Mouse (Mus musculus) gastrocnemius, adult 8-10 months (tissue): Measurements from ENCODE around the gene Spag8. TPM values are rescaled to one million over a fixed set of nuclear protein-coding genes. Genes with fewer than 3 reads are reported as not detected.

ENCODE experiments used
- DNase-seq, 2 experiments: peaks; one replicate each; pipeline ENCODE4 v3.0.0; 2022; ENCODE audit warnings: low spot score in 2 of 2
- total RNA-seq, 4 experiments: library from RNA; stranded (reverse); gene quantifications; 2 replicates each; pipeline ENCODE4 v1.2.4; 2022

Gene Spag8
- not detected for total RNA-seq

DNA sequence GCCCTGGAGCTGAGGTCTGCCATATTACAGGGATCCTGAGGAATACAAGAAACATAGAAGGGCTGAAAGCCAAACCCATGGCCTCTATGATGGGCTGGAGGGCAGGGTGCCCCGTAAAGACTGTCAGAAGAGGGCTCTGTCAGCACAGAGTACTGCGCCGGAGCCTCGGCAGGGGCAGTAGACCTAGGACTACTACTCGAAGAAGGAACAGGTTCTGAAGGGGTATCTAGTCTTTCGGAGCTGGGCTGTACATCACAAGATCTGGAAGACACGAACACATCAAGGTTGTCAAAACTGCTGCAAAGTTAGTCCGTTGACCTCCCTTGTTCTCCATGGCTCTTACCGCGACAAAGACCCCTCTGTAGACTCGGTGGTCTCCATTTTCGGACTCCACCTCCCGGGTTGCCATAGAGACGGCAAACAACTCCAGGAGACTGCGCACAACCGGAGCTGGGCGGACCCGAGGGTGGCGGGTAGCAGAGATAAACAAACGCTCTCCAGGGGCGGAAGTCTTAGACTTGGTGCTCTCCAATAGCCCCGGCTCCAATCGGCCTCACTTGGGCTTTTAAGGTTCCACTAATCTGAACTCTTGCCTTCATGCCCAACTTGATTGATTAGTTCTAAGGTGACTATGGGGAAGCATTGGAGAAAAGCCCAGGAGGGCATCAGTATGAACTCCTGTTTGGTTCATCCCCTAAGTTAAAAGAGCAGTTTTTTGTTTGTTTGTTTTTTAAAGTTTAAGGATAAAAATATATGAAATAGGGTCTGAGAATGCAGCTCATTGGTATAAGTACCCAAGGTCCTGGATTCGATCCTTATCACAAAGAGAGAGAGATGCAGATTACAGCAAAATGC is at the start of gene Spag8:
Gene Spag8, minus strand, starts transcription at position 434 of the 855 bp plus-strand sequence.
- DNase-seq = no peak

DNA sequence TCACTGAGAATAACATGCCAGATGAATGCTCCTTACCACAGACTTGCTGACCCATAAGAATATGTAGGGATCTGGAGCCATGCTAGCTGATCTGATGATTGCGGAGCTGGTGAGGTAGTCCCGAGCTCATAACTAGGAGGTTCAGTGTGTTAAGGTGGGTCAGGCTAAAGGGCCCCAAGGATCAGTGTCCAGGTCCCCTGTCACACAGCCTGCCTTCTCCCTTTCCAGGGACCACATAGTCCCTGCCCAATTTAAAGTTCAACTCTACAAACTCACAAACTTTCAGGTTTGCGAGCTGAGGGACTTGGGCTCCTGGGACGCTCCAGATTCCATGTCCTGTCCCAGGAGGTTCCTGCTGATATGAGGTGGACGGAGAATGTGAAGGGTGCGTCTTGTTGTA is 47.3 kb upstream of the Spag8 start, which contains the start of gene Olfr70:
Gene Olfr70, minus strand, starts transcription at position 101 of the 400 bp plus-strand sequence.
- no peak for DNase-seq

DNA sequence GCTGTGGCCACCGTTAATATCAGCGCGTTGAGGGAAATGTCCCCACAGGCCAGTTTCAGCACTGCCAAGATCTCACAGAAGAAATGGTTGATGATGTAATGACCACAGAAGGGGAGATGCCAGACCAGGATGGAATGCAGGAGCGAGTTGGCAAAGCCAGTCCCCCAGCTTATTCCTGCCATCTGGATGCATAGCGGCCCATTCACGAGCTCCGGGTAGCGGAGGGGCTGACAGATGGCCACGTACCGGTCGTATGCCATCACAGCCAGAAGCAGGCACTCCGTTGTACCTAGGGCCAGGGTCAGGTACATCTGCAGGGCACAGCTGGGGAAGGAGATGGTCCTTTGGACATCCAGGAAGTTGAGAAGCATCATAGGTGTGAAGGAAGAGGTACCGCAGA is 43.2 kb upstream of the Spag8 start:
- DNase-seq = no peak

GRCm38 (mm10) chr4:43695249-43695671 is 41.9 kb upstream of the Spag8 start:
- DNase-seq = peak; percentile 36 to 66

DNA sequence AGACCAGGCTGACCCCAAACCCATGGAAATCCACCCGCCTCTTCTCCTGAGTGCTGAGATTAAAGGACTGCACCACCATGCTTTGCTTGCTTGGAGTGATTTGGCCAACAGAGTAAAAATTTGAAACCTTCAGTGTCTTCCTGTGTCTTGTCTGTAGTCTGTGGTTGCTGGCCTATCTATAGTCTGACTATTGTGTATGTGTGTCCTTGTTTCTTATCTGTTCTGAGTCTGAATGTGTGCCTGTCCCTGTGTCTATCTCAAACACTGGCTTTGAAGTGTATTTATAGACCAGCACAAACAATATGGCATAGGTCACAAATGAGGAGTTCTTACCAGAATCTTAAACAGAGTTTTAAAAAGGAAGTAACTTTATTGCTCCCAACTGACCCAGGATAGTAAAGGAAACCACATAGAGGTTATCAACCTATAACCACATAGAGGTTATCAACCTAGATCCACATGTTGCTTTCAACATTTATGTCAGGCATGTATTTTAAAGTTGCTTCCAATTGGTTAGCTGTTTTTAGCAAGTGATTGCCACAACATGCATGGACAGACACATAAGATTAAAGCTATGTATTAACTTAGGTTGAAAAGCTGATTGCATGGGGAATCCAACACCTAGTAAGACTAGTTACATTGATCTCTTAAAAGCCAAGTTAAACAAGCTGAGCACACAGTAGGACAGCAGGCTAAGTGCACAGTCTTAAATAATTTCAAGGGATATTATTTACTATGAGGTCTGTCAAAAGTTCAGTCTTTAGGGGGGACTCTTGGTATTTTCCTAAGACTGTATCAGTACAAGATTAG is 41.2 kb upstream of the Spag8 start:
- DNase-seq = no peak

DNA sequence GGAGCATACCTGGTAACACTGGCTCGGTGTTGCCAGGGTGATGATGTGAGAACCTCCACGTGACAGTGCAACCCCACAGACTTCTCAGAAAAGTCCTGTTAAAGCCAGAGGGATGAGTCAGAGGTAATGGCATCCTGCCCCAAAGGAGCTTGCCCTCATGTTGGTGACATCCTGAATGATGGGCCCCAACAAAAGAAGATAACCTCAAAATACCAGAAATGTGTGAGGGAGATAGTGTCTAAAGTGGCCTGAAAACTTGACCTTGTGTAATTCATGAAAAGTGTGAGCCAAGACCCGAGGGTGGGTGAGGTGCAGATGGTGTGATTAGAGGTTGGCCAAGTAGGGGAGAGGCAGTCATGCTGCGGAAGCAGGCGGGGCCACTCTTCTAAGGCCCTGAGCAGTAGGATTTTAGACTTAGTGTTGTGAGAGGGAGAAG is 40.4 kb upstream of the Spag8 start:
- DNase-seq = peak in 1 of 2 experiments; percentile 25

GRCm38 (mm10) chr4:43691026-43691425 is 37.6 kb upstream of the Spag8 start:
- no peak for DNase-seq

GRCm38 (mm10) chr4:43690021-43690420 is 36.6 kb upstream of the Spag8 start:
- DNase-seq = no peak

DNA sequence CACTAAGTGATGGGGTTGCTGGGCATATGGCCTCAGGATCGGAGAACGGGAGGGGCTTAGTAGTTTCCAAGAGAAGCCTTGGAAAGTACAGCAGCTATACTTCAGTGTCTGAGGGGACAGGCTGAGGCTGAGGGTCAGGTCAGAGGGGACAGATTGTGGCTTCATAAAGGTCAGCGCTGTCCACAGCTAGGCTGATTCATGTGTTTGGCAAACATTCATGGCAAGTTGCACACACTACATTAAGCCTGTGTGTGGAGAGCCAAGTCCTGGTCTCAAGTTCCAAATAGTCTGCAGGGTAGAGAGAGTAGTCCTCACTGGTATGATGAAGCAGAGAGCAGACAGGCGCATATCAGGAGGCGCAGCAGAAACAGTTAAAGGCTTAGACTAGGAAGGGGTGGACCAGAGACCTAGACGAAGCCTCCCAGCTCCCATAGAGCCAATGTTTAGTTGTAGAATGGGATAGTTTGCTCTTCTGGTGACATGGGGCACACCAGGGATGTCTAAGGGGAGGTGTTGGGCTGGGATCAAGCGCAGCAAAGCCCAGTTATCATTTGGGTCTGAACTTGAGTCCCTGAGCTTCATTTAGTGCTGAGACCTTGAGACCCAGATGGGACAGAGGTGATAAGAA is 26.1 kb upstream of the Spag8 start:
- peak; percentile 72 to 76 for DNase-seq

GRCm38 (mm10) chr4:43678541-43678940 is 25.1 kb upstream of the Spag8 start:
- no peak for DNase-seq

DNA sequence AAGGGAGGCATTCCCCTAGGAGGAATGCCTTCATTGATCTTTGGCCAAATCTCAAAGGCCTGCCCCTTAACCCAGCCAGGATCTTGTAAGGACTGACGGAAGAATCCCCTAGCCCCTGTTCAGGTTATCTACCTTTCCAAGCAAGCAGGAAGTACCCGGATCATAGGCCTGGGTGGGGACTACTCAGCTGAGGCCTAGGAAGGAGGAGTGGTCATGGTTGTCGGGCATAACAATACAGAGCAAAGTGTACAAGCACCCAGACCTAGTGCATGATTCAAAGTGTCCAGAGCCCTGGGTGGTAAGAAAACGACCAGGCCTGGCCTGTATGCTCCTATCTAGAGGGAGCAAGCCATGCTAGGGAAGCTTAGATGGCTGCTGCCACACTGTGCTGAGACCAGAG is 22.2 kb upstream of the Spag8 start:
- DNase-seq = no peak

- DNase-seq = no peak
Measured at GRCm38 (mm10) chr4:43674974-43675373, 21.6 kb upstream of the Spag8 start.

DNA sequence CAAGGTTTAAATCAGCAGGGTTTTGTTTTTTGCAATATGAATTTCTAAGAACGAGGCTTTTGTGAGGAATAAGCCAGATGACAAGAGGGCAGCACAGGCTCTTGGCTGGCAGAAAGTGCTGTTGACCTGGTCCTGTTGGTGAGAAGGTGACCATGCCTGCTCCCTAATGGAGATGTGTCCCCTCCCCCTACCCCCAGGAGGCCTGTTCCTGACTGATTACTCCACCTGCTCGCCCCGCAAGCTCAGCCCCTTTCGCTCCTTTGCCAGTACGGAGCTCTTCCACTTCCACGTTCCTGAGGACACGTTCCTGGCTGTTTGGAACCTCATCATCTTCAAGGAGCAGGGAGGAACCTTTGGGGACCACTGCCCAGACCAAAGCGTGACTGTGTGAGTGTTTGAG is 20.3 kb upstream of the Spag8 start:
- no peak for DNase-seq

GRCm38 (mm10) chr4:43672070-43672469 is 18.7 kb upstream of the Spag8 start:
- DNase-seq = peak; percentile 71 to 75

GRCm38 (mm10) chr4:43669428-43669794 is 16.0 kb upstream of the Spag8 start:
- peak; percentile 42 to 58 for DNase-seq

DNA sequence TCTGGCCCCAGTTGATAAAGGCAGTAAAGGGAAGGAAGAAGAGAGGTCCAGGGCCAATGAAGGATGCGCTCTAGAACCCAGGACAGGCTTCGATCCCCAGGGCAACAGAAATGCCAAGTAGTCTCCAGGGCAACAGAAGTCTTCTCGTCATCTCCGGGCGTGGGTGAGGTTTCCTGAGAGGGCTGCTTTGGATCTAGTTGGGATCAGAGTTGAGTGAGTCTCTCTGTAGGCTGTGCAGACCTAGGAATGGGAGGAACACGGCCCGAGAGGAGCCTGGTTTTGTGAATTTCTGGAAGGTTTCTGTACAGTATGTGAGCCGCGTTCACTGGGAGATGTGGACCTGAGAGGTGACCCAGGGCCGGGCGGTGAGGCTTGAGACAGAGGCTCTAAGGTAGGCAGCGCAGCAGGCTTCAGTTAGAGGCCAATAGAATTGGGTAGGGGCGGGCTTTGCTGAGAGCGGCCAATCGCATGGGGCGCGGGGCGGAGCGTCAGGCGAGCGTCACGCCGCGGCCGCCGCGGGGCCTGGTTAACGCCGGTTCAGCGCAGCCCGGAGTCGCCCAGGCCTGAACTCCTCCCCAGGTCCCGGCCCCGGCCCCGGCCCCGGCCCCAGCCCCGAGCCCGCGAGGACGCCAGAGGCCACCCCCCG is 15.5 kb upstream of the Spag8 start, which contains the start of the genes Tmem8b and Fam221b:
Gene Tmem8b, plus strand, starts transcription at position 190 of the 646 bp plus-strand sequence.
Gene Fam221b, minus strand, starts transcription at position 364 of the 646 bp plus-strand sequence.
- DNase-seq = peak; percentile 75 to 78

DNA sequence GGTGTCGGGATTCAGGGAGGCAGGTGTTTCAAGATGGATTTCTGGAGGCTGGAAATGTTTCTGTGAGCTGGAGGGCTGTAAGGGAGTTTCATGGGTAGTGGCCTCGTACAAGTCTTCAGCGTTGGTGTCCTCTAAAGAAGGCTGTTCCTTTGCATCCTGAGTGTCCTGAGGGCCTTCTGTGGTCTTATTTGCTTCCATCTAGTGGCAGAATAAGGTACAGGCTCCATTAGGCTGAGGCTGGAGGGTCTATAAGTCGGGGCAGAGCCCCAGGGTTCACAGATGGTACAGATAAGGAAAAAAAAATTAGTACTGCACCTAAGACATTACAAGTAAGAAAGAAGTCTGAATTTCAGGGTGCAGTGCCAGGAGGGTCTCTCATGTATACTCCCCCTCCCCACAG is 13.0 kb upstream of the Spag8 start:
- DNase-seq = no peak

DNA sequence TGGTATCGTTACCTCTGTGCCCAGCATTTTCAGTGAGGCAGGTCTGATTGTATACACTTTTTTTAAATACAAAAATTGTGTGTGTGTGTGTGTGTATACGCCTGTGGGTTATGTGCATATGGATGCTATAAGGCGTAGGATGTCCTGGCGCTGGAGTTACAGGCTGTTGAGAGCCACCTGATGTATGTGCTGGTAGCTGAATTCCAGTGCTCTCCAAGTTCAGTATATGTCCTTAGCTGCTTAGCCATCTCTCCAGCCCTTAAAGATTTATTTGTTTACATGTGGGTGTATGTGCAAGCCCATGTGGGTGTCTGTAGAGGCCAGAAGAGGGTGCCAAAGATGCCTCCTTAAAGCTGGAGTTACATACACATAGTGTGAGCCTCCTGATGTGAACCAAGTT is 3.8 kb upstream of the Spag8 start:
- no peak for DNase-seq

DNA sequence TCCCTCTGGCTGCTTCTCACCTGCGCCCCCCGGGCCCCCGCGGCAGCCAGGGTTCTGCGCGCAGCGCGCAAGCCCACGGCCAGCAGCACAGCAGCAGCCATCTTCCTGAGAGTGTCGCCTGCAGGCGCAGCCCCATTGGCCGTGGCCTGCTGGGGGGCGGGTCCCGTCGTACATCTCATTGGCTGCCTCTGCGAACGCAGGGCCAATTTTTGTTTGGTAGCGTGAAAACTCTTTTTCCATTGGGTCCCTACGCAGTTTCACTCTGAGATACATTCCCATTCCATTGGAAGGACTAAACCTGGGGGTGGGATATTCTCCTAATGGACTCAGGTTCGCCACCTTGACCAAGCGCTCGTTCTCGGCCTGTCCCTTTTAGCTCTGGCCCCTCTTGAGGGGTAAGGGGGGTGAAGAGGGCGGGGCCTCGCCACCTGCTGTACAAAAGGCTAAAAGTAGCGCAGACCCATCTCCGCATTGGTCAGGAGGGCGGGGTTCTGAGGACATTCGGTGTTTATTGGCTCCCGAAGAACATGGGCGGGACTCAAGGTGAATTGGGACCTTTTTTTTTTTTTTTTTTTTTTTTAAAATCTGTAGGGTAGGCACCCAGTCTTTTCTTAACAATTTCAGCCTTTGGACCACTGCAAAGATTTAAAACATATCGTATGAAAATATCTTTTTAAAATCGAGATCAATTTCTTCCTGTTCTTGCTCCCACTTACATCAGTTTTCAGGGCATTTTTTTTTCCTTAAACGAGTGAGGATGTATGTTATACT is 3.1 kb upstream of the Spag8 start, which contains the start of gene Hint2:
Gene Hint2, minus strand, starts transcription at position 128 of the 771 bp plus-strand sequence.
- DNase-seq = peak; percentile 96

DNA sequence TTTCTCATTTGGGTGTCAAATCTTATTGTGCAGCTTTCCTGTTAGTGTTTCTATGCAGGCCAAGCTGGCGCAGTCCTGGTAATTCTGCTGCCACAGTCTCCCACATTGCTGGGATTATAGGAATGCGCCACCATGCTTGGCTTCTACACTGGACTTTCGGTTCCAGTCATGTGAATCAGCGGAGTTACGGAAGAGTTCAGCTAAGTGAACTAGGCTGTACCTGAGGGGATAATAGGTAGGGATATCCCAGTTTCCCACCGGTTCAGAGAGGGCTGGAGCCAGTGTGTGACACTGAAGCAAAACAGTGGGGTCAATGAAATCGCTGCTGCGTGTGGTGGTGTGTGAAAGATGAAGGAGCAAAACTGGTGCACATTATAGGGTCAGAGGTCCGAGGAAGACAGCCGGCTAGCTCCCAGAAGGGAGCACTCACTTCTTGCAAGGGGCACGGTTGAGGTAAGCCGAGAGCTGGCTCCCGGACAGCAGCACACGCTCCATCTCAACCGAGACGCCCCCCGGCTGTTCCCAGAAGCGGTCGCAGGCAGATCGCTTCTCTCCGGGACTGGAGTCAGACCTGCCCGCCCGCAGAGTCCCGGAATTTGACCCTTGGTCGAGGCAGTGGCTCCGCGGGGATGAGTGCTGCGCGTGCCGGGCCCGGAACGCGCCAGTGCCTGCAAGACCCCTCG is 2.4 kb upstream of the Spag8 start:
- no peak for DNase-seq
